Mouse (Mus musculus): ENCODE results near the gene Lyg1.

The Lyg1 gene

DNA sequence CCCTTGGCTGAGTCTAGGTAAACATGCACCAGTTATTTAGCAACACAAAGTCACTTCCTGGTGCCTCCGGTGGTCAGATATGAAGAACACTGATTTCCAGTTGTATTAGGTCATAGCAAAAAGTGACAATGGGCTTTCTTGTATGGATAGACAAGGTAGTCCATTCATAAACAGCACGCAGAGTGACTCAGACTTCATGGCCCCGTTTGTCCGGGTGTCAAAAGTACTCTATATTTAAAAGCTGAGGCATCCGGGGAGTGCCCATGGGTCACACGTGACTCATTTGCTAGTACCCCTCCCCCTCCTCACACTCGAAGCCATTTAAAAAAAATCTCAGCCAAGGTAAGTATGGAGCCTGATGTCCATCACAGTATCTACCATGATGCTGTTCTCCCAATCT is 2.8 kb downstream of the Lyg1 start:
- DNase-seq (ENCODE audit: low spot score in 2 of 2): no peak

DNA sequence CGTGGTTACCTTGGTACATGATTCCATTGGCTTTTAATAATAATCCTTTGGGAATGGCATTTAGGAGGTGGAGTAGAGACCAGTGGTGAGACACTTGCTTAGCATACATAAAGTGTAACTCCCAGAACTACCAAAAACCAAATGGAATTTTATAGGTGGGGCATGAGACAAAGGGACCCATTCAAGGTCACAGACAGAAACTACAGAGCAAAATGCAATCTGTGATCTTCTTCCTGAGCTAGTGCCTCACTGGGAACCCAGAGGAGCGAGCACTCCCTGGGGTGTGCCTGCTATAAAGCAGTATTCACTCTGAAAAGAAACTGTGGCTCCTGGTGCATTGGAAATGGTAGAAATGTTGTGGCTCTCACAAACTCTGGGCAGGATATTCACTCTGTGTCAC is 8.7 kb downstream of the Lyg1 start:
- DNase-seq (ENCODE audit: low spot score in 2 of 2): no peak

DNA sequence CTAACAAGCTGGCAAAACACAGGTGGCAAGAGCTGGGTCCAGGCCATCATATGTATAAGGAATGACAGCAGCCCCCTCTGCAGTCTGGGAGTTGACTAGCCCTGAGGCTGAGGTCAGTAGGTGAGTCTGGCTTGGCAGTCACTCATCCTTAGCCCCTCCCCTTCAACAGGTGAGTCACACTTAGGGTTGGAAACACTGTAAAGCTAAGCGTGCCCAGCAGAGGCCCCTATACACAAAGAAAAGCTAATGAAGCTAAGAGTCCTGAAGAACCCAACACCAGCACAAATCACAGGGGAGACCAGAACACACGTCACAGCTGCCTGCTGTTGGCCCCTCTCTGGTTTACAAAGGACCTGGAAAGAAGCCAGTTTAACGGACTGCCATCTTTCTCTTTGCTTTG is 25.8 kb downstream of the Lyg1 start:
- DNase-seq (ENCODE audit: low spot score in 2 of 2): no peak

DNA sequence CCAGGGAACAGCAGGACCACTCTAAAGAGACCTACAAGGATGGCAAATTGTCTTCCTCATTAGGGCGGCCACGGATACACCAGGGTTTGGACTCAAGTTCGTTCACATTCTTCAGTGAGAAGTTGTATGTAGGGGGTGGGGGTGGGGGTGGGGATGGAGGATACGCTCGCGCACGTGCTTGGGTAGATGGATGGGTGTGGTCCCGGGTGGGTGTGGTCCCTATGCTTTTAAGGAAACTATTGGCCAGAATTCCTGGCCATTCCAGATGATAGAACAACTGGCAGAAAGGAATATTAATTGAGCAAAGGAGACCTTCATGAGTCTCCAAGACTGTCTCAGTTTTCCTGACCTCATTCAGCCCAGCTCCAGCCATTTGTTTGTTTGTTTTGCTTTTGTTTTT is 31.6 kb downstream of the Lyg1 start:
- no peak for DNase-seq (ENCODE audit: low spot score in 2 of 2)

DNA sequence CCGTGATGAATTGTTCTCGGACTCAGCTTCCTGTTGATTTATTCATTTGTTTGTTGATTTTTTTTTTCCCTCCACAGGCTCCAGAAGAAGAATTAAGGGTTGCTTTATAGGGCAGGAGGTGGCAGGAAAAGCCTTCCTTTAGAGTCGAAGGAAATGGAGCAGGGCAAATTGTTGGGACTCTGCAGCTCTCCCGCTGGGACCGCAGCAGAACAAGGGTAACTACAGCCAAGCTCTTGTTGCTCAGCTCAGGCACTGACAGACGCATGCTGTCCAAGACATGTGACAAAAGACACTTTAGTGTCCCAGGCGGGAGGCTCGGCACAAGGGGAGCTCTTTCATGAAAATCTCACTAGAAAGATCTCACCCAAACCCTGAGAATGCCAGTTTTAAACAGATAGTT is 35.0 kb downstream of the Lyg1 start:
- no peak for DNase-seq (ENCODE audit: low spot score in 2 of 2)

DNA sequence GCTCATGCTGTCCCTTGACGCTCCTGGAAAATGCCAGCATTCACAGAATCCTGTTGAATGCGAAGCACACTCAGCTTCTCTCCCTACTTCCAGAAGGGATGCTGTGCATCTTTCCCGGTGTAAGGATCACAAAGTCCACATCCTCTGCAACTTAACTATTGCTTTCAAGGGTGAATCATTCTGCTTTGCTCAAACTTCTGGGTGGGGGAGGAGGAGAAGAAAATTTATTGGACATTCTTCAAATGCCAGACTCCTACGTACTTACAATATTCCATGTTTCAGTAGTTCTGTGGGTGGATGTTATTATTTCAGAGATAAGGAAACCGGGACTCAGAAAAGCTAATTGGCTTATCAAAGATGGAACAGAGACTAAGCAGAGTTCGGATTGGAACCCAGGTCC is 39.5 kb downstream of the Lyg1 start:
- no peak for DNase-seq (ENCODE audit: low spot score in 2 of 2)

DNA sequence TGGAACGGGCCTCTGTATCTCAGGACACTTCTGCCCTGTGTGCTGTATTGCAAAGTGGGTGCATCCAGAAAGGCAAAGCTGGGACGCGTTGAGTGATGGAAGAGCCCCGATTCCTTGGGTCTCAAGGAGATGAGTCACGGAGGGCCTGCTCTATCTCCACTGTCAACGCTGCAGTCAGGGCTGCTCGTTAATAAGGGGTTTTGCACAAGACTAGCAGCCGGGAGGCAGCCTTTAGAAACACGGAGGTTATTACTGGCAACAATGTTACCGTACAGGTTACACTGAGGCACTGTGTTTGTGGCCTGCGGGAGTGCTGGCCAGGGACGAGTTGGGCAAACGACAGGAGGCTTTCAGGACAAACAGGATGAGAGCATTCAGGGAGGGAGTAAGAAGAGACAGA is 39.9 kb downstream of the Lyg1 start:
- no peak for DNase-seq (ENCODE audit: low spot score in 2 of 2)

DNA sequence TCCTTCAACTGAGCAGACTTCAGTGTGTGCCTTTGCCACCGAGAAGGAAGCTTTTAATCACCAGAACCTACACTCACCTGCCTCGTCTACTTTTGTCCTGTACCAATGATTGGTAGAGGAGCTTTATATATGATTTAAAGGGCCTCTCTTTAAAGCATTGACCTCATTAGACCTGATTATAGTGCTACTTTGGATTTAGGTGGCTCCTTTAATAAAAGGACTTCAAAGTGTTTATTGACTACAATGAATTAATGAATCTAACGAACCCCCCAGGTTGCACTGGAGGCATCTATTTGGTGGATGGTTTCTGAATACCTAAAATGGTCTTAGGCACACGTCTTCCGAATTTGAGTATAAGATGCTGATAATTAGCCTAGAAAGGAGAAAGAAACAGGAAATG is 41.2 kb downstream of the Lyg1 start, which contains the start of gene Lyg2:
TSS of gene Lyg2 (minus strand) at position 101 of the 400 bp plus-strand sequence.
- no peak for DNase-seq (ENCODE audit: low spot score in 2 of 2)

DNA sequence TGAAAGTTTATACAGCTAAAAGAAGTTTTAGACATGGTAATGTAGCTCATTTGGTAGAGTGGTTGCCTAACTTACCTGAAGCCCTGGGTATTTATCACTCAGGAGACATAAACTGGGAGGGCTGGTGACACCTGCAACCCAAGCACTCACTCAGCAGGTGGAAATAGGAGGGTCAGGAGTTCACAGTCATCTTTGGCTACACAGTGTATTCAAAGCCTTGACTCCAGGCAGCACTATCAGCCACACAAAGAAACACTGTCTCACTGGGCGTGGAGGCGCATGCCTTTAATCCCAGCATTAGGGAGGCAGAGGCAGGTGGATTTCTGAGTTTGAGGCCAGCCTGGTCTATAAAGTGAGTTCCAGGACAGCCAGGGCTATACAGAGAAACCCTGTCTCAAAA is 44.8 kb downstream of the Lyg1 start:
- DNase-seq (ENCODE audit: low spot score in 2 of 2): no peak

DNA sequence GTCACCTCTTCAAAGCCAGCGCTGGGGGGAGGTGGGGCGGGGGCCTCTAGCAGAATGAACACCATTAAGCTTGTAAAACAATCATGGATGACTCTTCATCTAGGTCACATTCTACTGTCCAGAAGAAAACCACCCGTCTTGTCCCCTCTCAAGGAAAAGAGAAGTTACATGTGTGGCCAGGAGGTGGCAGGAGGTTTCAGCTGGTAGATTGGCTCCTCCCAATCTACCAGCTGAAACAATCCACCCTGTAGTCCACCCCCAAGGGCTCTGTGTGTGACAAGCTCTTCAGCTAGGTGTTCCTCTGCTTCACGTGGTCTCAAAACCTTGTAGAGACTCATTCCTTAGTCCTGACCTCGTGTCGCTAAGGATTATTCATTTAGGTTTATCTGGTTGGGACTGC is 54.4 kb downstream of the Lyg1 start:
- no peak for DNase-seq (ENCODE audit: low spot score in 2 of 2)

DNA sequence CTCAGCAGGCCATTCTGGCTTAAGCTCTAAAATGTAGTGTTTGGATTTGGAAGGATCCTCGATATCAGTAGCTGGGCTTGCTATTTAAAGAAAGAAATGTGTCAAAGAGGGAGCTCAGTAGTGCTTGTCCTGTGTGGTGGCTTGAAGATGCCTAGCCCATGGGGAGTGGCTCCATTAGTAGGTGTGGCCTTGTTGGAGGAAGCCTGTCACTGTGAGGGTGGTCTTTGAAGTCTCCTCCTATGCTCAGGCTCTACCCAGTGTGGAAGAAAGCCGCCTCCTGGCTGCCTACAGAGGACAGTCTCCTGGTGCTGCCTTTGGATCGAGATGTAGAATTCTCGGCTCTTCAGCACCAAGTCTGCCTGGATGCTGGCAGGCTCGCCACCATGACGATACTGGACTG is 57.3 kb downstream of the Lyg1 start:
- DNase-seq (ENCODE audit: low spot score in 2 of 2): no peak

DNA sequence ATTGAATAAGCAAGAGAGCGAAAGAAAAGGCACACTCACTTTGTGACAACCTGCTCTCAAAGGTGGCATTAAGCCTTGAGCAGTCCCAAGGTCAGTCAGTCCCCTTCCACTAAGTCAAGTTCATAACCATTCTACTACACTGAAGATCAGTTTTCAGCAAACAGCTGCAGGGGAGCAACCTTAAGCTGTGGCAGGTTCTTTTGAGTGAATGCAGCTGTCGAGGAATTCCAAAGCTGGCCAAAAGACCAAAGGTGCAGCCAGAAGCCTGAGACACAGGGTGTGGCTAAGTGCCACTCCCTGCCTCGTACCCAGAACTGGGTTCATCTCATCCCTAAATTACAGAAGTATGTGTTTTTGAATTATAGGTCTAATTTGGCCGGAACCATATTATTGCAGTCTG is 57.7 kb downstream of the Lyg1 start:
- no peak for DNase-seq (ENCODE audit: low spot score in 2 of 2)

Data from spleen, postnatal 14 days (tissue).